Mouse (Mus musculus): ENCODE measurements around the gene Dgkq.

DNA sequence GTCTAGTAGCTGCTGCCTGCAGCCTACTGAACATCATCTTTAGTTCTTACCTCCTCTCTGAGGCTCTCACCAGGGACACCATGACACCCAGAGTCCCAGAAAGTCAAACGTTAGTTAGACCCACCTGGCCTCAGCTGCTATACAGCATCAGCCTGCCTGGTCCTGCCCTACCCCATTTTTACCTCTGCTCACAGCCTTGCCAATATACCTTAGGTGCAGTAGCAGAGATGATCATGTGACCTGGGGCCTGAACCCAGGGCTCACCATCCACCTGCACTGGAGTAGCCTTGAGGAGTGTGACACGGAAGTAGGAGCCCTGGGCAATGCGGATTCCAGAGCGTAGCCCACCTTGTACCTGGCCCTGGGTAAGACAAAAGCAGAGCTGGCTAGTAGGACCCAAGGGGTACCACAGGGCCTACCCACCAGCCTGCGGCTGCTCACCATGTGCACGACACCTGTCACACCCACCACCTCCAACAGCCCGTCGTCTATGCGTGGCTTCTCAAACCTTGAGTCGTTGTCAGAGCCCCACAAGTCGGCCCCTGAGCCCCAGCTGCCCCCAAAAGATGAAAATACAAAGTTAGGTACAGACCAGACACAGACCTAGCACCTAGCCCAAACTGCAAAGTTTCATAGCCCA lies 20.4 kb downstream of the Dgkq start:
- TF ChIP-seq ZC3H11A (IDR thresholded peaks at IDR 0.05; ENCODE audit: borderline replicate concordance, low read depth, low read length) = no peak
- no peak for TF ChIP-seq ZNF384 (IDR thresholded peaks at IDR 0.05; ENCODE audit: low read depth, low read length)
- TF ChIP-seq MAFK (IDR thresholded peaks at IDR 0.05; ENCODE audit: insufficient read depth, low read depth, low read length) = no peak
- TF ChIP-seq CHD2 (IDR thresholded peaks at IDR 0.05; ENCODE audit: low read depth, low read length) = no peak
- no peak for TF ChIP-seq HCFC1 (IDR thresholded peaks at IDR 0.05; ENCODE audit: borderline replicate concordance, insufficient read depth, low read length)
